Mouse (Mus musculus) lung, adult 2 months (tissue): ENCODE measurements at regions not wholly inside any gene's neighbourhood (a gene's known extent, or its start where the extent isn't known, plus 50 kb on each side); places are given as distances from the start of the nearest gene placed in this dataset.

Source experiments
- CTCF ChIP-seq: fragments of 200-500 bp; IDR thresholded peaks from 2 replicates; pipeline ENCODE4 v1.5.1; 2011; ENCODE audit warnings: mild to moderate bottlenecking, low read length, control low read depth; ENCODE audit not compliant: insufficient read depth
- POLR2A ChIP-seq: fragments of 200-500 bp; IDR thresholded peaks from 2 replicates; pipeline ENCODE4 v1.6.1; 2011; ENCODE audit warnings: low read depth, mild to moderate bottlenecking, control low read depth, low read length, borderline replicate concordance; ENCODE audit errors: extremely low read depth

DNA sequence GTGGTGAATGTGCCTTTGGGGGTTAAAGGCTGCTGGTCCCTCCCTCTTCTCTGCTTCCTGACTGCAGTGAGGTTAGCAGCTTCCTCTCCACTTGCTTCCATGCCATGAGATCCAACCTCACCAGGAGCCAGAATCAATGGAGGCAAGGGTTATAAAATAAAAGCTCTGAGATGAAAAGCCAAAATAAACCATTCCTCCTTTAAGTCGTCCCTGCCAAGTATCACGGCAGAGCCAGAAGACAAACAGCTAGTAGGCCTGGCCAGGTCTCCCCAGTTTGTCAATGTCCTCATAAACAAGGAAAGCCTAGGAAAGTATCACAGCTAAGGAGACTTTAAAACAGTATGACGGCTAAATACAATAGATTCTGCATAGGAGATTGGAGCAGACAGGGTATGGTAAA lies 401.5 kb upstream of the Rgma start:
- TF ChIP-seq CTCF: no peak
- TF ChIP-seq POLR2A: no peak
